14 mouse cellular contexts compared by ENCODE assay signal in genomic region chr12:78693281-78693680, GRCm38 (mm10). TPM values are rescaled to one million over a fixed set of nuclear protein-coding genes. Genes with fewer than 3 reads are reported as not detected.
"Had no signal": no experiment of that assay in that cellular context is flagged by ENCODE, and none has a peak within 500 bp of the region (broad histone marks: within the 10 kb centered on the region; RNA-seq: fewer than 3 reads in every experiment).

No protein-coding gene starts in this region.

- H3K9me3 ChIP-seq: limb, embryonic 12.5 days; midbrain, embryonic 13.5 days had no signal

- ATAC-seq: intestine, embryonic 16.5 days; lung, postnatal 0 days; midbrain, embryonic 13.5 days had no signal

- H3K27ac ChIP-seq: limb, embryonic 12.5 days; liver, embryonic 14.5 days; midbrain, embryonic 13.5 days; stomach, postnatal 0 days had no signal

- H3K9ac ChIP-seq: limb, embryonic 12.5 days; liver, embryonic 14.5 days; midbrain, embryonic 13.5 days had no signal

- H3K36me3 ChIP-seq: limb, embryonic 12.5 days; midbrain, embryonic 13.5 days had no signal

- H3K4me3 ChIP-seq: limb, embryonic 12.5 days; midbrain, embryonic 13.5 days had no signal

- H3K4me2 ChIP-seq: limb, embryonic 12.5 days; midbrain, embryonic 13.5 days had no signal

- H3K27me3 ChIP-seq: limb, embryonic 12.5 days; midbrain, embryonic 13.5 days had no signal

- DNase-seq: layer of hippocampus, adult 9-11 months; layer of hippocampus, postnatal 36 days; liver; lung, adult 2 months; lung, postnatal 36 days; right cerebral cortex, postnatal 25 days; thymus, postnatal 36 days had no signal

- H3K4me1 ChIP-seq: limb, embryonic 12.5 days; midbrain, embryonic 13.5 days had no signal

RNA-seq across cellular contexts. Expression of gene Fam71d, which starts 1.9 kb away (rescaled TPM):
- polyA plus RNA-seq: intestine, embryonic 16.5 days; limb, embryonic 12.5 days; liver, embryonic 14.5 days; stomach, postnatal 0 days; thymus, postnatal 0 days had no signal
